Mouse (Mus musculus) heart, postnatal 0 days (tissue): ENCODE measurements at regions not wholly inside any gene's neighbourhood (a gene's known extent, or its start where the extent isn't known, plus 50 kb on each side); places are given as distances from the start of the nearest gene placed in this dataset.

ENCODE experiments used
- ATAC-seq: fragments of 200-750 bp; cut with Nextera tagmentation; 2 replicates; pipeline ENCODE4 v1.8.0; 2017; ENCODE audit warnings: low read depth, moderate number of reproducible peaks, moderate library complexity; ENCODE audit not compliant: insufficient read depth
- DNase-seq: peaks from one replicate; pipeline ENCODE4 v3.0.0-alpha.2; 2016; ENCODE audit warnings: low spot score
- H3K27ac ChIP-seq: fragments of 300-500 bp; sonication (generic); 2 replicates; pipeline ENCODE4 v1.5.1; 2014; ENCODE audit warnings: low read depth, mild to moderate bottlenecking
- H3K27me3 ChIP-seq: fragments of 300-500 bp; sonication (generic); 2 replicates; pipeline ENCODE4 v1.6.1; 2014; ENCODE audit warnings: low read length, mixed read lengths; ENCODE audit not compliant: control insufficient read depth, insufficient read depth
- H3K36me3 ChIP-seq: fragments of 300-500 bp; sonication (generic); replicated peaks from 2 replicates; pipeline ENCODE4 v1.6.1; 2014; ENCODE audit warnings: low read length, mixed read lengths; ENCODE audit not compliant: control insufficient read depth, insufficient read depth
- H3K4me1 ChIP-seq: fragments of 300-500 bp; sonication (generic); 2 replicates; pipeline ENCODE4 v1.6.1; 2014; ENCODE audit warnings: antibody characterized with exemption; ENCODE audit not compliant: control insufficient read depth, insufficient read depth
- H3K4me2 ChIP-seq: fragments of 300-500 bp; sonication (generic); 2 replicates; pipeline ENCODE4 v1.6.1; 2014; ENCODE audit warnings: low read depth, mild to moderate bottlenecking, low read length, moderate library complexity
- H3K4me3 ChIP-seq: fragments of 300-500 bp; sonication (generic); 2 replicates; pipeline ENCODE4 v1.5.1; 2014; ENCODE audit warnings: low read depth, low read length
- H3K9ac ChIP-seq: fragments of 300-500 bp; sonication (generic); replicated peaks from 2 replicates; pipeline ENCODE4 v1.6.1; 2014; ENCODE audit warnings: low read depth, low read length, mixed read lengths
- H3K9me3 ChIP-seq: fragments of 300-500 bp; sonication (generic); replicated peaks from 2 replicates; pipeline ENCODE4 v1.6.1; 2016; ENCODE audit warnings: low read length; ENCODE audit not compliant: control insufficient read depth
- CTCF ChIP-seq: IDR thresholded peaks from 2 replicates; pipeline ENCODE4 v1.5.1; 2016; ENCODE audit warnings: antibody characterized with exemption, control low read depth, low read depth
- EP300 ChIP-seq: IDR thresholded peaks from 2 replicates; pipeline ENCODE4 v1.6.1; 2016; ENCODE audit warnings: antibody characterized with exemption, low read depth
- WGBS: fragments of 180-500 bp; shearing (Covaris S2); extraction: QIAGEN DNeasy Blood & Tissue Kit; methylation state at CpG from one replicate; pipeline ENCODE4 v1.1.7; 2014; 5-methylcytosine and 5-hydroxymethylcytosine counted together

GRCm38 (mm10) chr5:133171266-133171665, 628.1 kb upstream of the Auts2 start:
- H3K4me1 ChIP-seq: peaks cover 9% of the 10 kb centered on the region; the same call in 1 of the 2 replicates
- no peak overlapping the region for H3K27ac ChIP-seq
- H3K27me3 ChIP-seq: no peaks in the 10 kb centered on the region
- ATAC-seq: no peak
- no peaks in the 10 kb centered on the region for H3K9me3 ChIP-seq
- H3K36me3 ChIP-seq: no peaks in the 10 kb centered on the region
- TF ChIP-seq CTCF (no peak), EP300 (no peak)
- no peak overlapping the region for H3K9ac ChIP-seq
- no peak overlapping the region for H3K4me3 ChIP-seq
- H3K4me2 ChIP-seq: no peak overlapping the region
- no peak for DNase-seq
- WGBS: 75% methylated on average over 1 of the region's 1 CpGs

GRCm38 (mm10) chr5:133167576-133167975, 624.4 kb upstream of the Auts2 start:
- Histone ChIP-seq H3K27me3 (no peaks in the 10 kb centered on the region), H3K4me3 (no peak overlapping the region), H3K4me2 (no peak overlapping the region), H3K36me3 (no peaks in the 10 kb centered on the region), H3K9ac (no peak overlapping the region), H3K27ac (no peak overlapping the region), H3K9me3 (no peaks in the 10 kb centered on the region), H3K4me1 (no peaks in the 10 kb centered on the region; the same call in 1 of the 2 replicates)
- WGBS: 84% methylated on average over 2 of the region's 2 CpGs
- DNase-seq (no peak), ATAC-seq (no peak)
- no peak for TF ChIP-seq CTCF
- no peak for TF ChIP-seq EP300

DNA sequence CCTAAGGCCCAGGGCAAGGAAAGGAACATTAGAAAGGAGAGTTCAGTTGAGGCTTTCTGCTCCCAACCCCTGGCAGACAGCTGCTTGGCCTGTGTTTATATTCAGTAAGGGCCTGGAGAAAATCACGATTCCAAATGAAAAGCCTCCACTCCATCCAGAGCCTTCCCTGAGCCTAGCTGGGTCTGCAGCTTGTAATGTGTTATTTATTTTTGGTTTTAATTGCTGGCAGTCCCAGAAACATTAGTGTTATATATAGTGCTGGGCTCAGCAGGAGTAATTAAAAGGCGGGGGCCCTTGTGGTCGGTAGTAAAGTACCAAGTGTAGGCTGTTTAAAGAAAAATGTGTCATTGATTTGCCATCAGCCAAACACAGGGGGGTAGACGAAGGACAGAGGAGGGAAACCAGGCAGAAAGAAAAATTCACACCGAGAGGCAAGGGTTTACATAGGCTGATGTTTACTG, 623.9 kb upstream of the Auts2 start:
- 46% methylated on average over 5 of the region's 5 CpGs for WGBS
- TF ChIP-seq CTCF (no peak), EP300 (no peak)
- DNase-seq (no peak), ATAC-seq (no peak)
- H3K9ac ChIP-seq: no peak overlapping the region
- no peaks in the 10 kb centered on the region for H3K4me1 ChIP-seq
- H3K27me3 ChIP-seq: no peaks in the 10 kb centered on the region
- no peak overlapping the region for H3K4me2 ChIP-seq
- H3K4me3 ChIP-seq: no peak overlapping the region
- H3K27ac ChIP-seq: no peak overlapping the region
- no peaks in the 10 kb centered on the region for H3K36me3 ChIP-seq
- H3K9me3 ChIP-seq: no peaks in the 10 kb centered on the region

DNA sequence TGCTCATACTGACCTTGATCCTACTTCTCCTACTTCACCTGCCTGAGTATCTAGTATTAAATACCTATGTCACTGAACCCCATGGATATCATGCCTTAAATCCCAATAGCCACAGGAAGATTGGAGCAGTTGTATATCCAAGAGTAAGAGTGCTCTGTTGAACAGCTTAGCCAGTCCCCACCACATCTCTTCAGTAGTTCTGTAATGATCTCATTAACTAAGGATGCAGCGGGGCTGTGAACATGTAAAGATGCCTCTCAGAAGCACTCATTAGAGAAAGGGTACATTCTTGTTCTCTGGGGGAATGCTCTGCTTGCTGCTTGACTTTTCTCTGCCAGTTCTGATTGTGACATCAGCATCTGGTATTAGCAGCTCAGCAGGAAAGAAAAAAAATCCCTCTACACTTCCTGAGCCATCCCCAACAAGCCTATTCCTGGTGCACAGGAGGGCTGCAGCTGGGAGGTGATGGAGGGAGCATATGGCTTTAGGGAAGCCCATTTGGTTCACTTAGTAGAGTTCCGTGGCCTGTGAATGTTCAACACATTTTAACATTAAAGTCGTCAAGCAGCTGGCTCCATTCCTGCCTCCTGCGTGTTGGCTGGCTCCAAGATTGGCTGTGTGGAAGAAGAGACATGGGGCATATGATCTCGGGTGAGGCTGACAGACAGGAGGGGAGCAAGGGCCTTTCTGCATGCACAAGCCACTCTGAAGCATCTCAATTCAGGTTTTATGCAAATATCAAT, 613.1 kb upstream of the Auts2 start:
- Histone ChIP-seq H3K4me1 (no peaks in the 10 kb centered on the region), H3K27ac (no peak overlapping the region), H3K36me3 (no peaks in the 10 kb centered on the region), H3K4me3 (no peak overlapping the region), H3K9ac (no peak overlapping the region), H3K4me2 (no peak overlapping the region), H3K9me3 (no peaks in the 10 kb centered on the region; the same call in 1 of the 2 replicates), H3K27me3 (no peaks in the 10 kb centered on the region)
- ATAC-seq (no peak), DNase-seq (no peak)
- 50% methylated on average over 5 of the region's 5 CpGs for WGBS
- TF ChIP-seq CTCF: no peak
- no peak for TF ChIP-seq EP300

GRCm38 (mm10) chr5:133145996-133146395, 602.9 kb upstream of the Auts2 start:
- no peak overlapping the region for H3K4me3 ChIP-seq
- no peaks in the 10 kb centered on the region for H3K4me1 ChIP-seq
- DNase-seq: no peak
- H3K9me3 ChIP-seq: peaks cover 7% of the 10 kb centered on the region; the same call in 1 of the 2 replicates
- H3K4me2 ChIP-seq: no peak overlapping the region
- no peak overlapping the region for H3K9ac ChIP-seq
- H3K36me3 ChIP-seq: no peaks in the 10 kb centered on the region
- no peak for ATAC-seq
- TF ChIP-seq CTCF (no peak), EP300 (no peak)
- H3K27me3 ChIP-seq: no peaks in the 10 kb centered on the region
- no peak overlapping the region for H3K27ac ChIP-seq

DNA sequence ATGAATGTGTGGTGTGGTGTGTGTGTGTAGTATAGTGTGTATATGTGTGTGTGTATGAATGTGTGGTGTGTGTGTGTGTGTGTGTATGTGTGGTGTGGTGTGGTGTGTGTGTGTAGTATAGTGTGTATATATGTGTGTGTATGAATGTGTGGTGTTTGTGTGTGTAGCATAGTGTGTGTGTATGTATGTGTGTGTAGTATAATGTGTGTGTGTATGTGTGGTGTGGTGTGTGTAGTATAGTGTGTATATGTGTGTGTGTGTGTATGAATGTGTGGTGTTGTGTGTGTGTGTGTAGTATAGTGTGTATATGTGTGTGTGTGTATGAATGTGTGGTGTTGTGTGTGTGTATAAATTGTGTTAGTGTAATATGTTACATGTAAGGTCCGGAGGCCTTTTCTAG, 600.5 kb upstream of the Auts2 start:
- peaks cover 7% of the 10 kb centered on the region; the same call in 1 of the 2 replicates for H3K9me3 ChIP-seq
- no peak overlapping the region for H3K27ac ChIP-seq
- H3K36me3 ChIP-seq: no peaks in the 10 kb centered on the region
- H3K4me2 ChIP-seq: no peak overlapping the region
- H3K4me1 ChIP-seq: no peaks in the 10 kb centered on the region
- ATAC-seq: no peak
- no peak overlapping the region for H3K4me3 ChIP-seq
- H3K27me3 ChIP-seq: no peaks in the 10 kb centered on the region
- no peak for DNase-seq
- WGBS: 100% methylated on average over 1 of the region's 1 CpGs
- H3K9ac ChIP-seq: no peak overlapping the region
- no peak for TF ChIP-seq EP300
- TF ChIP-seq CTCF: no peak
